Mouse (Mus musculus) lung, adult 2 months (tissue): Measurements from ENCODE around the gene Tpx2. TPM values are rescaled to one million over a fixed set of nuclear protein-coding genes. Genes with fewer than 3 reads are reported as not detected.

Experiments used
- DNase-seq: peaks from one replicate; pipeline ENCODE4 v3.0.0; 2022
- H3K4me1 ChIP-seq: fragments of 200-500 bp; 2 replicates; pipeline ENCODE4 v1.6.1; 2011; ENCODE audit warnings: low read length; ENCODE audit not compliant: control insufficient read depth, insufficient read depth
- H3K4me3 ChIP-seq: fragments of 200-500 bp; replicated peaks from 2 replicates; pipeline ENCODE3; 2011; ENCODE audit warnings: low read depth, mild to moderate bottlenecking, control low read depth, low read length; ENCODE audit errors: extremely low read depth
- CTCF ChIP-seq: fragments of 200-500 bp; IDR thresholded peaks from 2 replicates; pipeline ENCODE4 v1.5.1; 2011; ENCODE audit warnings: mild to moderate bottlenecking, low read length, control low read depth; ENCODE audit not compliant: insufficient read depth
- POLR2A ChIP-seq: fragments of 200-500 bp; IDR thresholded peaks from 2 replicates; pipeline ENCODE4 v1.6.1; 2011; ENCODE audit warnings: low read depth, mild to moderate bottlenecking, control low read depth, low read length, borderline replicate concordance; ENCODE audit errors: extremely low read depth
- WGBS: fragments of 180-500 bp; shearing (Covaris S2); methylation state at CpG from one replicate; pipeline ENCODE4 v1.1.7; 2018; 5-methylcytosine and 5-hydroxymethylcytosine counted together
- polyA plus RNA-seq: library from polyadenylated mRNA; depleted of rRNA; stranded (reverse); fragments of >200 nt; gene quantifications from 2 replicates; pipeline ENCODE4 v1.2.3, GENCODE M21; 2012

Gene Tpx2
- polyA plus RNA-seq, 1 experiment, result 0.63 TPM

DNA sequence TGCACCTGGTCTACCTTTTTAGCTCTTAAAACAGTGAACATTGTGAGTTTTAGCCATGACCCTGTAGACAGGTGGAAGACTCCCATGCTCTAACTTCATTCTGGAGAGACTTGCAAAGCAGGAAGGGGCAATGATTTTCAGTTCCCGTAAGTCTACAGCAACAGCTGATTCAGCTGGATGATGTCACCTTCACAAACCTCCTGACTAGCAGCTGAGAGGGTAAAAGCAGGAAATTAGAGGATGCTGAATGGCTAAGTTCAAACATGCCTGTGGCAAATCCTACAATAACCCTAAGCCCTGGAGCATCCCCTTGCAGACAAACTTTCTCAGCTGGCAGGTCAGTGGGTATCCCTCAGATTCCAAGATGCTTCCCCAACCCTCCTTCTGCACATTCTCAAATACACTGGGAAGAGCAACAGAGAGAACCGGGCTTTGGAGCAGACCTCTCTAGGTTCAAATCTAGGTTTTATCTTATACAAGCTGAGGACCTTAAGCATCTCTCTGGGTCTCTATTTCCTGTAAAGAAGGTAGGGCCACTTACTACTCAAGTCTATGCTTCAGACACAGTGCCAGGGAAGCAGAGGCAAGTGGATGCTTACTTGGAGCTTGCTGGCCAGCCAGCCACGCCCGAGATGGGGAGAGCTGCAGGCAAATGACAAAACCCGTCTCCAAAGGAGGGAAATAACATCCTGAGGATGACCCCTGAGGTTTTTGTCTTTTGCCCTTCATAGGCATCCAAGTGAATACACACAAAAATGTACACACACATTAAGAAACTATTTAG is 37.4 kb upstream of the Tpx2 start:
- peaks cover 56% of the 10 kb centered on the region for H3K4me1 ChIP-seq
- no peak for TF ChIP-seq CTCF
- TF ChIP-seq POLR2A, result no peak

DNA sequence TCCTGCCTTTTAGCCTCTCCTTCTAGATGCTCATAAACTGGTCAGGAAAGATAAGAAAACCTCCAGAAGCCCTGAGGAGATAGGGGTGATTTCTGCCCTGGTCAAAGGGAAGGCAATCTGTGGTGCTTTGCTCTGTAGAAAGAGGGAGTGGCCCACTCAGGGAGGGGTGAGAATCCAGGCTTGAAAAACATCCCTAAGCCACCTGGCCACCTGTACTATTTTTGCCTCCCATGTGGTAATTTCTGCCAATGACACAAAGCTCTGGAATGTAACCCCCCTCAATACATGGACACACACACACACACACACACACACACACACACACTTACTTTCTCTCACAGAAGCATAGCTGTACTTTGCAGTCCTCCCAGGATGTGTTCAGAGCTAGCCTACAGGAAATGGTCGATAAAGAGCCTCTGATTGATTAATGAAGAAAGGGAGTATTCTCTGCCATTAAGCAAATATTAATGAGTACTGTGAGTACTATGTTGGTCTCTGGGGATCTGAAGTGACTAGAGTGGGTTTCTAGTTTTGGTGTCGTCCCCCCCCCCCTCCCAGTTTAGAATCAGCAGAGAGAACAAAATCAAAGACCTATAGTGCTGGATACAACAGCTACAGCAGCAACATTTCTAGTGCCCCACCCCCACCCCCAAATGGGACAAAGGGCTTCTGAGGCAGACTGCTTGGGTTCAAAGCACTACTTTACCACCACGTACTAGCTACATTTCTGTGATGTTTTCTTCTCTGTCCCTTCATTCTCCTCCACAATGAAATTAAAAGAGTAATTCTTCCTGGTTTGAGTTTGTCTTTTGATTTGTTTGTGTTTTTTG is 36.2 kb upstream of the Tpx2 start:
- no peak for TF ChIP-seq CTCF
- no peak for TF ChIP-seq POLR2A
- no peak for DNase-seq
- peaks cover 56% of the 10 kb centered on the region for H3K4me1 ChIP-seq

More for the DNA sequence above, 37.4 kb upstream of the Tpx2 start:
- no peak overlapping the region for H3K4me3 ChIP-seq
- no peak for DNase-seq
- 41% methylated on average over 5 of the region's 5 CpGs for WGBS

DNA sequence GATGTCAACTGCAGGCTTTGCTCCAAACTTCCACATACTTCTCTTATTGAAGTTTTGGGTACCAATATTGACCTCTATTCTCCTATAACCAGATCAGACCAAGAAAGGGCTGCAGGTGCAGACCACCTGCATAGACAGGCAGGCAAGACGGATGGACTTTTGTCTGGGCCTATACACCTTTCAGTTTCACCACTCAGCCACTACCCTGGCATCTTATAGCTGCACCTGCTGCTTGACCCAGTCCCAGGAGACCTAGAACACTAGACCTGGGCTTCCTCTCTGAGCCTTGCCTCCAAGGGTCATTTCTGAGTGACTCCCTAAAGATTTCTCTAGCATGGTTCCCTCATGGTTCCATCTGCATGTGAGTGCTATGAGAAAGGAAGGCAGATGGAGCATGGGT is 34.5 kb upstream of the Tpx2 start:
- DNase-seq, result no peak
- H3K4me1 ChIP-seq, result peaks cover 64% of the 10 kb centered on the region
- 77% methylated on average over 1 of the region's 1 CpGs for WGBS
- H3K4me3 ChIP-seq, result no peak overlapping the region
- TF ChIP-seq CTCF, result no peak
- TF ChIP-seq POLR2A, result no peak

More for the DNA sequence above, 36.2 kb upstream of the Tpx2 start:
- 42% methylated on average over 3 of the region's 3 CpGs for WGBS
- H3K4me3 ChIP-seq, result no peak overlapping the region

DNA sequence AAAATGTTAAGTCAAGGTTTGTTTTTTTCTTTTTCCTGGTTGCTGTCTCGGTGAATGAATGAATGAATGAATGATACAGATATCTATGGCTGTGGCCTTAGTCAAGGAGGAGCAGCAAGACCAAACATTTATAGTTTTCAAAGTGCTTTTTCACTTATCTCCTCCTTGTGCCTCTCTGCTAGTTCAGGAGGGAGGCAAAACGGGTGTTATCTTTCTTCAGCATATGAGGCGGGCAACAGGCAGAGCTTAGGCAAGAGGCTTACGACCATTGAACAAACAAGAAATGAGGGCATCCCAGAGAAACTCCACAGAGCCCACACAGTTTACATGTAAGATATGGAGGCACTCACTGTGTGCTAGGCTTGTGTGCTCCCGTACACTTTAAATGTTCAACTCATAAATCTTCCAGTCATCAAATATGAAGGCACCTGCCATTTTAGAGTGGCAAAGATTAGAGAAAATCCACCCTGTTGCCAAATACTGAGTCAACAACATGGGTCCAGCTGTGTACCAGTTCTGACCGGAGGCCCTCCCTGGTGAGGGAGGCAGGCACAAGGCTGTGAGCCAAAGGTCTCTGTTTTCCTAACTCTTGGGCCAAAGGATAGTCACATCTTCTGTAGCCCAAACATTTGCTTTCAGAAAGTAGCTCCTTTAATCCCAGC is 33.4 kb upstream of the Tpx2 start:
- DNase-seq, result no peak
- Histone ChIP-seq H3K4me3 (no peak overlapping the region), H3K4me1 (peaks cover 74% of the 10 kb centered on the region)
- TF ChIP-seq POLR2A (no peak), CTCF (no peak)
- 48% methylated on average over 6 of the region's 6 CpGs for WGBS

DNA sequence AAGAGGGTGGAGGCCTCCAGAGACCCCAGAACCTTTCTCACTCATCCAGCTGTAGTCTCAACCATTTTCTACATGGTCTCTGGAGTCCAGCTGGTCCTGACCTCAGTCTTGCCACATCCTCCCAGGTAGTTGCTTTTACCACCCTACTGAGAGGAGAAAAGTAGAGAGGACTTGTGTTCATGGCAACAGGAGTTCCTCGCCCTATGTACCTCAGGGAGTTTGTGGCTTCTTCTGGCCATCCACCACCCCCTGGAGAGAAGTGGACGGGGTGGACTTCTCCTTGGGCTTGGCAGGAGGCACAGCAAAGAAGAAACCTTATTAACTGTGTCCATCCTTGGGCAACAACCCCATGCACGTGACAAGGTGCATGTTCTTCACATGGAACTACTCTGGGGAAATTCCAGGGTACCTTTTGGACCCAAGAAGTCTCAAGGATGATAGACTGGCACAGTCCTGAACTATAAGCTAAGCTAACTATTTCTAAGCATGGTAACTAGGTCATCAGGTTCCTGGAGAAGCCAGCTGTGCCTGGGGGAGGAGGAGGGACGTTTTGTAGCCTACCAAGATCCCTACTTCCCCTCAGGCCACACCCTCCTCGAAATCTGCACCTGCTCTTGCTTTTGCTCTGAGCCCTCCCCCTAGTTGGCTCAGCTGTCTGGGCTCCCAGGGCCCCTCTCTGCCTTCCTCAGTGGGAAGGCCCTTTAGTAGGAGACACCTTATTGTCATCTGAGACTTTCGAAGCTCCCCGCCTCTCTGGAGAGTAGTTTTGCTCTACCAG is 31.7 kb upstream of the Tpx2 start:
- DNase-seq, result no peak
- 50% methylated on average over 7 of the region's 7 CpGs for WGBS
- Histone ChIP-seq H3K4me3 (no peak overlapping the region), H3K4me1 (peaks cover 72% of the 10 kb centered on the region)
- TF ChIP-seq POLR2A (no peak), CTCF (no peak)

DNA sequence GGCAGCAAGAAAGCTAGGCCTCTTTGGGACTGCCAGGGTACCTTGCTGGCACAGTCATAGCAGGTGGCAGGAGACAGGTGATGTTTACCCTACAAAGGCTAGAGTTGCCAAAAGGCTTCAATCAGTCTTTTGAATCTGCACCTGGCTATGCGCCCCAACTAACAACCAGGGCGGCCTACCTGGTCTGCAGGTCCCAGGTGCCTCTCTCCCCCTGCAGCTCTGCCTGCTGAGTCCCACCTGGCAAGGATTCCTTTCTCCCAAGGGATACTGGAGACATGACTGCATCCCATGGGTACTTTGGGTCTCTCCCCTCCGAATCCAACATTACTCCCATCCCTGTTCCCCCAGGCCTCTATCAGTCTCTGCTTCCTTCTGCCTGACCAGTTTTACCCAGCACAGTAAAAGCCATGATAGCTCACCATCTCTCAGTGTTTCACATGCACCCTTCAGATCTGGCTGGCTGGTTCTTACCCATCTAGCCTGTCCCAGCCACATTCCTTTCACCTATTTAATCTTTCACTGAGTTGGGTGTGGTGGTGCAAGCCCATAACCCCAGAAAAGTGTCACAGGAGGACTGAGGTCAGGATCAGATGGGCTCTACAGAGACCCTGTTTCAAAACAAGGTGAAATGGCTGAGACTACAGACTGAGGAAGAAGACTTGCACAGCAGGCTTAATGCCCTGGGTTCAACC is 31.0 kb upstream of the Tpx2 start:
- WGBS, result 69% methylated on average over 3 of the region's 3 CpGs
- DNase-seq, result no peak
- H3K4me3 ChIP-seq, result no peak overlapping the region
- no peak for TF ChIP-seq CTCF
- no peak for TF ChIP-seq POLR2A
- H3K4me1 ChIP-seq, result peaks cover 74% of the 10 kb centered on the region

DNA sequence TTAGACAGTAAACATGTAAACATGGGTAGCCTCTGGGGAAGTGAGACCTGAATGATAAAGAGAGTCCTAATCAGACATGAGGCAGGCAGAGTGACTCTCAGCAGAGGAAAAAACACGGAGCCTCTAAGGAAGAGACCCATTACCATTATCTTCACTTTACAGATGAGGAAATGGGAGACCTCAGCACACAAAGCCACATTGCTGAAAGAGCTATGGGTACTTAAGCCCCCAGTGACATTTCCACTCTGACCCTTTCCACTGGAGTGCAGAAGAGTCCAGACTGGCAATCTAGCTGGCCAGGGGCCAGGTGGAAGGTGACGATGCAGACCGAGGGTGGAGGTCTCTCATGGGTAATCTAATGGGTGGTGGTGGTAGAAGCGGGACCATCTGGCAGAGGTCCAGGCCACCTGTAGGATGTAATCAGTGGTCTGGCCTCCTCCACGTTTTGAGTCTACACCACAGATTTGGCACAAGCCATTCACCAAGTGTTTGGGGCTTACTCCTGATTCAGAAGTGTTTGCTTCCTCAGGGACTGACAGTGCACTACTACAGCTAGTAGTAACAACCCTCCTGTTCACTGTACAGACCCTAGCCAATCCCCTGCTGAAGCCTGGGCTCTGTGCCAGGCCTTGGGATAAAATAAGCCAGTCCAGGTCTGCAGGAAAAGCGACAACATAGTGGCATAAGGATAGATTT is 30.0 kb upstream of the Tpx2 start:
- TF ChIP-seq CTCF, result no peak
- no peak for TF ChIP-seq POLR2A
- Histone ChIP-seq H3K4me3 (no peak overlapping the region), H3K4me1 (peaks cover 76% of the 10 kb centered on the region)
- whole genome bisulfite sequencing, result 15% methylated on average over 6 of the region's 6 CpGs
- DNase-seq, result no peak

DNA sequence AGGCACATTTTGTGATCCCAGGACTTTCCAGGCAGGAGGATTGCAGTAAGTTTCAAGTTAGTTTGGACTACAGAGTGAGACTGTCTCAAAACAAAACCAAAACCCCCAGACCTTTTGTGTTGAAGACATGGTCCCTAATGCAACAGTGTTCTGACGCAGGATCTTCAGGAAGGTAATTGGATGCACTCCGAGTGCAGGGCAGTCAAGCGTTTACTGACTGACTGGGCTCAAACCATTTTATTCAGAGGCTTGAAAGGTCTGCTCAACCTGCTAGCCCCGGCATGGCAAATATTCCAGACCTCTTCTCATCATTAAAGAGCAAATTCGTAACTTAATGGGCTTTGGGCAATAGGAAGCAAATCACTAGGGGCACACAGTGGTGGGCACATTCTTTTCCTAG is 29.1 kb upstream of the Tpx2 start:
- H3K4me1 ChIP-seq, result peaks cover 72% of the 10 kb centered on the region
- no peak overlapping the region for H3K4me3 ChIP-seq
- TF ChIP-seq POLR2A (no peak), CTCF (no peak)
- no peak for DNase-seq
- 67% methylated on average over 5 of the region's 5 CpGs for WGBS
